Mouse (Mus musculus) heart, embryonic 13.5 days (tissue): Measurements from ENCODE around the gene Snorc. TPM values are rescaled to one million over a fixed set of nuclear protein-coding genes. Genes with fewer than 3 reads are reported as not detected.

Source experiments
- ATAC-seq: fragments of 200-750 bp; cut with Nextera tagmentation; 2 replicates; pipeline ENCODE4 v1.8.0; 2017; ENCODE audit warnings: moderate TSS enrichment; ENCODE audit not compliant: insufficient number of reproducible peaks, low FRiP score, low TSS enrichment; ENCODE audit errors: extremely low read depth
- H3K27ac ChIP-seq: fragments of 300-500 bp; sonication (generic); replicated peaks from 2 replicates; pipeline ENCODE4 v1.5.1; 2015; ENCODE audit warnings: moderate library complexity, mild to moderate bottlenecking, inconsistent platforms
- H3K27me3 ChIP-seq: fragments of 300-500 bp; sonication (generic); replicated peaks from 2 replicates; pipeline ENCODE4 v1.6.1; 2015; ENCODE audit warnings: mild to moderate bottlenecking, inconsistent platforms
- H3K36me3 ChIP-seq: fragments of 300-500 bp; sonication (generic); 2 replicates; pipeline ENCODE4 v1.6.1; 2015; ENCODE audit warnings: mild to moderate bottlenecking, inconsistent platforms
- H3K4me1 ChIP-seq: fragments of 300-500 bp; sonication (generic); 2 replicates; pipeline ENCODE4 v1.6.1; 2015; ENCODE audit warnings: inconsistent platforms
- H3K4me2 ChIP-seq: fragments of 300-500 bp; sonication (generic); 2 replicates; pipeline ENCODE4 v1.6.1; 2015; ENCODE audit warnings: inconsistent platforms, mild to moderate bottlenecking, moderate library complexity
- H3K4me3 ChIP-seq: fragments of 300-500 bp; sonication (generic); 2 replicates; pipeline ENCODE4 v1.5.1; 2015; ENCODE audit warnings: moderate library complexity, mild to moderate bottlenecking, inconsistent platforms
- H3K9ac ChIP-seq: fragments of 300-500 bp; sonication (generic); 2 replicates; pipeline ENCODE4 v1.6.1; 2015; ENCODE audit warnings: inconsistent platforms, mild to moderate bottlenecking, moderate library complexity
- H3K9me3 ChIP-seq: fragments of 300-500 bp; sonication (generic); 2 replicates; pipeline ENCODE4 v1.6.1; 2016; ENCODE audit warnings: inconsistent platforms
- WGBS: fragments of 180-500 bp; shearing (Covaris S2); methylation state at CpG from one replicate; pipeline ENCODE4 v1.1.7; 2015; ENCODE audit warnings: mixed read lengths; 5-methylcytosine and 5-hydroxymethylcytosine counted together
- polyA plus RNA-seq: library from polyadenylated mRNA; unstranded; fragments of >200 nt; fragmentation: Nextera tagmentation; extraction: Ambion mirVana; gene quantifications from 2 replicates; pipeline ENCODE4 v1.2.1, GENCODE M21; 2015

Gene Snorc
- polyA plus RNA-seq, 1 experiment from 2014 or later, result not detected

DNA sequence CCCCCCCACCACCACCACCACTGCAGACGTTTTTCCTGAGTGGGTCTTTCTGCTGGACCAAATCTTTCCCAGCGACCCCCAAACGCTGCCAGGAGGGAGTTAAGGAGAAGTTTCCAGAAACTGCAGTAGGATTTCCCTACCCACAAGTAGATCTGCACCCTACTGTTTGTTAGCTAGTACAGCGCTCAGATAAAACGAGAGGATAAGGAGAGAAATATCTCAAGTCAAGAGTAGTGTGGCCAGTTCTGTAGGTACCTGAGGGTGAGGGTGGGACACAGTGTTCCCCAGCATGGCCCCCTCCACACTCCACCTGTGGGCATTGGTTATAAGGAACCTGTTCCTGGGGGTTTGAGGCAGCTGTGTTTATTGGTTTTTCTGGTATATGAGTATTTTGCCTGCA, 40.8 kb downstream of the Snorc start:
- peak overlapping the region; percentile 99 for H3K4me2 ChIP-seq
- H3K27ac ChIP-seq, result no peak overlapping the region
- H3K4me1 ChIP-seq, result peaks cover 10% of the 10 kb centered on the region
- no peak overlapping the region for H3K9ac ChIP-seq
- no peak for ATAC-seq
- H3K9me3 ChIP-seq, result no peaks in the 10 kb centered on the region
- 18% methylated on average over 5 of the region's 5 CpGs for WGBS
- peaks cover 65% of the 10 kb centered on the region for H3K27me3 ChIP-seq
- peak overlapping the region; percentile 71; the same call in 1 of the 2 replicates for H3K4me3 ChIP-seq
- no peaks in the 10 kb centered on the region for H3K36me3 ChIP-seq

GRCm38 (mm10) chr1:87520467-87520866, 50.4 kb downstream of the Snorc start:
- Histone ChIP-seq H3K9me3 (no peaks in the 10 kb centered on the region), H3K27me3 (no peaks in the 10 kb centered on the region), H3K4me3 (no peak overlapping the region), H3K27ac (no peak overlapping the region), H3K4me1 (no peaks in the 10 kb centered on the region), H3K4me2 (peak overlapping the region; percentile 25), H3K9ac (no peak overlapping the region), H3K36me3 (no peaks in the 10 kb centered on the region)
- ATAC-seq, result no peak

DNA sequence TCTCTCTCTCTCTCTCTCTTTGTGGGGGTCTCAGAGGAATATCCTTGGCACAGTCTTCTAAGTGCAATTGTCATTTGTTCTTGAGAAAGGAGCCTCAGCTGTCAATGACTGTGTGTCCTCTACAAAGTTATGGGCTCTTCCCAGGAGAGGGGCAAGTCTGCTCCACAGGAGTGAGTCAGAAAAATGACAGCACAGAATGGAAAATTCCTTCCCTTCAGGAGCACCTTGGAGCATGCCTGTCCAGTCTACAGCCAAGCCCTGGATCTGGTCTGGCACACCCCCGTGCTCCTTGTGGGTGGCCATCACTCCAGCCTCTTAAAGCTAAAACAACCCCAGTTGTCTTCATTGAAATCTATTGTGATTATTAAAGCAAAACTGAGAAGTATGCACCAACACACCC, 51.5 kb downstream of the Snorc start:
- no peaks in the 10 kb centered on the region for H3K4me1 ChIP-seq
- H3K9me3 ChIP-seq, result no peaks in the 10 kb centered on the region
- no peak for ATAC-seq
- WGBS, result 56% methylated on average over 1 of the region's 1 CpGs
- H3K9ac ChIP-seq, result no peak overlapping the region
- H3K27me3 ChIP-seq, result no peaks in the 10 kb centered on the region
- H3K27ac ChIP-seq, result no peak overlapping the region
- no peaks in the 10 kb centered on the region for H3K36me3 ChIP-seq
- H3K4me3 ChIP-seq, result no peak overlapping the region
- no peak overlapping the region for H3K4me2 ChIP-seq

DNA sequence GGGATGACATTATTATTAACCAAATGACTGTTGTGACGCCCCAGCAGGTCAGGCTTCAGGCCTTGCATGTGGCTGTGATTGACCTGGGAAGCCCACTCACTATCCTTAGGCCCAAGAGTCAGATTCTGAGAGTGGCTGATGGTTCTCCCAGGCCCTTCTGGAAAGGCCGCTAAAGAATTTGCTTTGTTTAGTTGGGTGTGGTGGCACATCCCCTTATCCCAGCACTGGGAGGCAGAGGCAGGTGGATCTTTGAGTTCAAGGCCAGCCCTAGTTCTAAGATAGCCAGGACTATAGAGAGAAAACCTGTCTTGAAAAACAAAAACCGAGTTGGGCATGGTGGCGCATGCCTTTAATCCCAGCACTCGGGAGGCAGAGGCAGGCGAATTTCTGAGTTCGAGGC, 55.0 kb downstream of the Snorc start:
- Histone ChIP-seq H3K9ac (no peak overlapping the region), H3K27ac (no peak overlapping the region), H3K27me3 (0 out of 2 replicates have a peak, but pooled peaks cover 7% of the 10 kb centered on the region), H3K36me3 (no peaks in the 10 kb centered on the region), H3K4me1 (no peaks in the 10 kb centered on the region), H3K4me3 (no peak overlapping the region), H3K9me3 (no peaks in the 10 kb centered on the region), H3K4me2 (no peak overlapping the region)
- no peak for ATAC-seq
- 83% methylated on average over 7 of the region's 7 CpGs for WGBS

Other genes with a start within 250 kb of the Snorc start
- gene Efhd1, start 205.9 kb upstream of the Snorc start, polyA plus RNA-seq, result 0.14 and 0.29 TPM in 2 replicates
- 27.7 and 30.1 TPM in 2 replicates for gene Gigyf2, start 143.3 kb upstream of the Snorc start, polyA plus RNA-seq
- gene Kcnj13, start 75.5 kb upstream of the Snorc start, polyA plus RNA-seq, result 0.24 and 0.29 TPM in 2 replicates
- 0.09 TPM in 1 of 2 replicates, not detected in the other for gene Neu2, start 39.6 kb downstream of the Snorc start, polyA plus RNA-seq
- gene Ngef, start 103.6 kb downstream of the Snorc start, polyA plus RNA-seq, result 0.31 and 0.41 TPM in 2 replicates
- gene Inpp5d, start 150.0 kb downstream of the Snorc start, polyA plus RNA-seq, result 6.0 and 6.2 TPM in 2 replicates